Mouse (Mus musculus) bone marrow macrophage, adult 2 months (primary cell): ENCODE results near the gene Poc1a. TPM values are rescaled to one million over a fixed set of nuclear protein-coding genes. Genes with fewer than 3 reads are reported as not detected.

Source experiments
- H3K27ac ChIP-seq: 2 replicates; pipeline ENCODE4 v1.5.1; 2012; ENCODE audit warnings: low read depth, low read length; ENCODE audit not compliant: insufficient read depth
- H3K4me1 ChIP-seq: 2 replicates; pipeline ENCODE4 v1.6.1; 2012; ENCODE audit warnings: low read length; ENCODE audit not compliant: control insufficient read depth, insufficient read depth
- H3K4me3 ChIP-seq: 2 replicates; pipeline ENCODE4 v1.5.1; 2012; ENCODE audit warnings: mild to moderate bottlenecking, low read length, moderate library complexity; ENCODE audit not compliant: insufficient read depth
- CTCF ChIP-seq: IDR thresholded peaks from 2 replicates; pipeline ENCODE4 v1.5.1; 2012; ENCODE audit warnings: low read depth, mild to moderate bottlenecking, low read length, moderate library complexity
- POLR2A ChIP-seq: IDR thresholded peaks from 2 replicates; pipeline ENCODE4 v1.6.1; 2012; ENCODE audit warnings: mild to moderate bottlenecking, low read depth, low read length, borderline replicate concordance
- polyA plus RNA-seq: library from polyadenylated mRNA; stranded (reverse); fragments of >200 nt; gene quantifications from 2 replicates; pipeline ENCODE4 v1.2.4, GENCODE M21; 2012; ENCODE audit not compliant: missing spikeins, insufficient read depth, insufficient read length

The Poc1a gene
- polyA plus RNA-seq, 1 experiment, result 13.7 TPM

DNA sequence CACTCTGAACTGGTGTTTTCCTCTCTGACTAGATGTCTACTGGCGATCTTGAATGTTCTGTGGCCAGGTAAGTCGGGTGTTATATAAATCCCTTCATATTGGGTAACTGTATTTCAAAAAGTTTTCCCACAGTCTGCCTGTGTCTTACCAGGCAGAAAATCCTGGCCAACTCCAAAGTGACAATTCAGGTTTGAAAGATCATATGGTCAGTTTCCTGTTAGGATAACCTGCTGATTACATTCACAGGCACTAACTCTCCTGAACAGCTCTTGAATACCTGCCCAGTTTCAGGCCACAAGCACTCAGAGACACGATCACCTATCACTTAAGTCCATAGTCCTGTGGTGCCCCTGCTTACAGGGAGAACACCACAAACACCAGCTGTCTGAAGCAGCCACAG is 18.8 kb upstream of the Poc1a start:
- peaks cover 35% of the 10 kb centered on the region for H3K4me1 ChIP-seq
- no peak for TF ChIP-seq POLR2A
- TF ChIP-seq CTCF, result no peak
- no peak overlapping the region for H3K27ac ChIP-seq
- no peak overlapping the region for H3K4me3 ChIP-seq

DNA sequence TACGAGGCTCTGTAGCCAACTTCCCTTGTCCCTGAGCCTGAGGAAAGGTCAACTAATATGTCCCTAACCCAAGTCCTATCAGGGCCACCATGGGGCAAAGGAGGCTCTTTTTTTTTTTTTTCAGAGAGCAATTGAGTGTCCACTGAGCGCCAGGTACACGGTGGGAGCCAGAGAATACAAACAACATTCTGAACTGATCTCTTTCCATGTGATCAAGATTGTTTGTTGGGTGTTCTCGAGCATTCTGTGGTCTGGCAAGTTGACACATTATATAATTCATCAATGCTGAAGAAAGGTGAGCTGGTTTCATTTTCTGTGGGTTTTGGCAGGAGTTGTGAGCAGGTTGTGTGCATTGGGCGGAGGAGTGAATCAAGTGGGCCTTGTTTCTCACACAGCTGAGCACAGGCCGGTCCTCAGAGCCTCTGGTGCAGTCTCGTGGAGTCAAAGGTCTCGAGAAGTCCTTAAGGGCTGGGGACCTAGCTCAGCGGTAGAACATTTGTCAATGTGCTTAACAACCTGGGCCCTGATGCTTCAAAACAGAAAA is 17.4 kb upstream of the Poc1a start:
- TF ChIP-seq POLR2A, result no peak
- TF ChIP-seq CTCF, result no peak
- Histone ChIP-seq H3K27ac (no peak overlapping the region), H3K4me3 (no peak overlapping the region), H3K4me1 (peaks cover 29% of the 10 kb centered on the region)

DNA sequence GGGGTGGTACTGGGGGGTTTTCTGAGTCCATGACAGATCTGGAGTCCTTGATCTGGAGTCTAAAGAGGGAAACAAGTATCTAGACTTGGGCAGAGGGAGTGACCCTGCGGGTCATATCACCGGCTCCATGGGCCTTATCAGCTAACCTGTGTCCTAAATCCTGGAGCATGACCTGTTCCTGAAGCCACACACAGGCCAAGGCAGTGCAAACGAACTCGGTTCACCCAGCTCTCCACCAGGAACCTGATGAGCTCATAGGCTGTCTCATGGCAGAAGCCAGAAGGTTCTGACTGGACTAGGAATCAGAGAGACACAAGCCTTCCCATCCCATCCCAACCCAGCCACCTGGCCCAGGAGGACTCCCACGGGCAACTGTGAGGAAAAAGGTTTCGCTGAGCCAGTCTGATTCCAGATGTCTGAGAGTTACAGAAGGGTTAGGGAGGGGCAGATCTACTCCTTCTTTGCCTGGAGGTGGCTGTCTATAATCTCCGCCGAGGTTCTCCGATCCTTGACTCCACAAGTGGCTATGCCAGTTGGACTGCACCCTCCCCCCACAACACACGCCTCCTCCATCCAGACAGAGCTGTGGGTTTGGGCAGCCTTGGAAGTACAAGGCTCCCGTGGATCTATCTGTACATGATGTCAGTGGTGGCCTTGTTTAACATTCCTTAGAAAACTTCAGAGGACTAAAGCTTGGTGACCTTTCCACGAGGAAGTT is 15.3 kb upstream of the Poc1a start:
- no peak for TF ChIP-seq POLR2A
- no peak for TF ChIP-seq CTCF
- Histone ChIP-seq H3K27ac (no peak overlapping the region), H3K4me1 (peaks cover 40% of the 10 kb centered on the region), H3K4me3 (no peak overlapping the region)

DNA sequence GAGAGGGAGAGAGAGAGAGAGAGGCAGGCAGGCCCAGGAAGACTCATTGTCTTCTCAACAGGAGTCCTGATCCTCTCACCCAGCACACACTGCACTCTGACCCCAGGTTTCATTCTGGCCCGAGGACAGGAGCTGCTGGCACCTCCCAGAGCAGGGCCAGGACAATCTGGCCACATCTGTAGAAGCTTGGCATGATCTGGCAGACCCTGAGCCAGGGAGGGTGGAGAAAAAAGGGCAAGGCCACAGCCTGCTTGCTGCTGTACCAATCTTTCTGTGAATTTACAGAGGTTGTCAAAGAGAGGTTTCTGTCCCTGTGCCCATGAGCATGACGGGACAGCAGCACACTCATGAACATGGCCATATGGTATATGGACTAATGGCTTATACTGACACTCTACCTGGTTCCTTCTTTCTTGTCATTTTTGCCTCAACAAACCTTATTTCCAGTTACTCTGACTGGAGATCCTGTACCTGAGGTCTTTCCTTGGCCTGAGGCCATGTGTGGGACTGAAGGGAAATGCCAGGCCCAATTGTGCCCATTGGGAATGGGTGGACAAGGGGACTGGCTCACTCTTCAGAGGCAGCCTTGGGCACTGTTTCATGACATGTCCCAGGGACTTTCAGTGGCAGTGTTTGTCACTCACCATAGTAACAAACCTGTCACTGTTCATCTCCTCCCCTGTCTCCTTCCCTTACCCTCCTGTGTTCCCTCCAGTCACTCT is 13.8 kb upstream of the Poc1a start:
- Histone ChIP-seq H3K4me3 (no peak overlapping the region), H3K4me1 (peaks cover 25% of the 10 kb centered on the region), H3K27ac (no peak overlapping the region)
- TF ChIP-seq CTCF, result no peak
- no peak for TF ChIP-seq POLR2A

DNA sequence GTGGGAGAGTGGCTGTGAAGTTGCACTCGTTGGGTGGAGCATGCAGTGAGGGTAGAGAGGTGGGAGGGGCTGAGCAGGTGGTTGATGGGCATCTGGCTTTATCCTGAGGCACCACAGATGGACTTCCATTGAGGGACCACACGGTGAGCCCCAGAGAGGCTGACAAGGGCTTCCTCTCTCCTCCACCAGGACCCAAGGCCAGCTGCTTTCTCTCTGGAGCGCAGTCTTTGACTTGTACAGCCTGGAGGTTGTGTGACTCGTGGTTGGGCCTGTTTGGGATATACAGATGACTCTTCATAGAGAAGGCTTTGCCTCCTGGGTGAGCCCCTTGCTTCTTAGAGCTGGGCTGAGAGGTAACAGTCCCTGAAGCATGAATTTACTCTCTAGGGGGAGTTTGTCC is 12.4 kb upstream of the Poc1a start:
- H3K27ac ChIP-seq, result no peak overlapping the region
- peaks cover 22% of the 10 kb centered on the region for H3K4me1 ChIP-seq
- H3K4me3 ChIP-seq, result no peak overlapping the region
- no peak for TF ChIP-seq CTCF
- TF ChIP-seq POLR2A, result no peak

DNA sequence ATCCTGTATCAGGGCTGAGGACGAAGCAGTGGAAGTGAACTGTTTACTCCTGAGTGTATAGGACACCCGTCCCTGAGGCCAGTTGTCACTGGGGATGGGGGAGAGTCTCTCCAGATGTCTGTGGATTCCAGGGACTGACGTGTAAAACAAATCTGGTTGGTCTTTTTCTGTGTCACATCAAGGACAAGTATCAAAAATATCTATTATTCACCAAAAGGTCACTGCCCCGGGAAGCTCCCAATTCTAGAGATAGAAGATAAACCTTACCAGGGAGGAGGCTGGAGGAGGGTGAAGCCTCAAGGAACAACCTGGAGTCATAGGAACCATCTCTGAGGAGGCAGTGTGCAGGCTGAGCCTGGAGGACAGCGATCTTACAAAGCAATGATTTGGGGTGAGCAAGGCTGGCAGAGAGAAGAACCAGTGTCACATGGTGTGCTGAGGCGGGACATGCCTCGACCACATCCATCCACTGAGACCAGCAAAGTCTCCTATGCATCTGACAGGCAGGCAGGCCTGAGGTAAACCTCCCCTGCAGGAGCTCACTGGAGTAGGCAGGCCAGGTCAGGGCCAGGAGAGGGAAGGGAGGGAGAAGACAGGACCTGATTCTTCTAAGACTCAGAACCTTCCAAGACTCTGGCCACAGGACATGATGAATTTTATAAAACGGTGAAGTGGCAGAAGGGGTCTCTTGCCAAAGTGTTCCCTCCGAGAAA is 11.6 kb upstream of the Poc1a start:
- Histone ChIP-seq H3K4me3 (no peak overlapping the region), H3K4me1 (peaks cover 27% of the 10 kb centered on the region), H3K27ac (no peak overlapping the region)
- TF ChIP-seq POLR2A, result no peak
- no peak for TF ChIP-seq CTCF

DNA sequence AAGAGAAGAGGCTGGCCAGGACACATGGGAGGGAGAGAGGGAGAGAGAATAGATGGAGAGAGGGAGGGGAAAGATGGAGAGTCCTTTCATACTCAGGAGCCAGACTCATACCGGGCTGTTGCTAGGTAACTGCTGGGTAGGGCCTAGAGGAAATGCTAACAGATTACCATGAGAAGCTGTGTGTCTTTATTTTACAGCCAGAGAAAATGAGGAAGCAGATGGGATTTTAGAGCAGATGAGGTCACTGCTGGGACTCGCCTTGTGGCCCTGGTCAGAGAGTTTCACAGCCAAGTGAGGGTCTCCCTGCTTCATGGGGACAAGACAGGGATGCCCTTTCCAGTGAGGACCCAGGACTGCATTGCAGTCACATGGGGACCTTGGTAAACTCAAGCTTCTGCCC is 11.0 kb upstream of the Poc1a start:
- TF ChIP-seq POLR2A (no peak), CTCF (no peak)

DNA sequence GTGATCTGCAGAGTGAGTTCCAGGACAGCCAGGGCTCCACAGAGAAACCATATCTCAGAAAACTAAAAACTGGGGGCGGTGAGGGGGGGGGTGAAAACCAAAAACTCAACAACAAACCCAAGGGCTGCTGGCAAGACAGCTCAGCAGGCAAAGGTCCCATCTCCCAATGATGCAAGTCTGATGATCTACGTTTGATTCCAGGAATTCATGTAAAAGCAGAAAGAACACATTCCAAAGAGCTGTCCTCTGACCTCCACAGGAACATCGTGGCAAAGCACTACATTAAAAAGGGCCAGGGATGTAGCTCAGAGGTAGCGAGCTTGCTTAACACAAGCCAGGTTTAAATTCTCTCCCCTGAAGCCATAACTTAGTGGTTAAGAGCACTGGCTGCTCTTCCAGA is 10.2 kb upstream of the Poc1a start:
- no peak overlapping the region for H3K4me3 ChIP-seq
- no peak overlapping the region for H3K27ac ChIP-seq
- H3K4me1 ChIP-seq, result peaks cover 34% of the 10 kb centered on the region
- TF ChIP-seq POLR2A, result no peak
- TF ChIP-seq CTCF, result no peak

More for the DNA sequence above, 11.0 kb upstream of the Poc1a start:
- Histone ChIP-seq H3K4me3 (no peak overlapping the region), H3K4me1 (peaks cover 31% of the 10 kb centered on the region), H3K27ac (peak overlapping the region; percentile 21; the same call in 1 of the 2 replicates)

DNA sequence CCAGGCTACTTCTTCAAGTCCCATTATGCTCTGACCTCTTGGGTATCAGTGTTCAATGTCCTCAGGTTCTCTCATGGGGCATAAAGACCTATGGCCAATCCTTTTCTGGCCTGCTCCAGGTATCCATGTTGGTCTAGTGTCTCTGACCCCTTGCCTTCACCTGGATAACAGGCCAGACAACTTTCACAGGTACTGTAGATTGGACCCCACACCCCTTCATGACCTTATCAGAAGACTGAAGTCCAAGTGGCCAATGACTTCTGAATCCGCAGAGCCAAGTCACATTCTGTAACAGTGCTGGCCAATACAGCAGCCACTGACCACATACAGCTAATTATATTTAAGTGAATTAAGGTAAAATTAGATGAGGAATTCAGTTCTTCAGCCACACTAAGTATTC is 8.6 kb upstream of the Poc1a start:
- Histone ChIP-seq H3K4me3 (no peak overlapping the region), H3K27ac (no peak overlapping the region), H3K4me1 (peaks cover 34% of the 10 kb centered on the region)
- TF ChIP-seq POLR2A (no peak), CTCF (no peak)
